Mouse (Mus musculus): ENCODE measurements around the gene Alg9.
A peak's percentile ranks its signal among the peaks of the same experiment; 100 is the strongest.

Gene Alg9

GRCm38 (mm10) chr9:50756711-50757110, 18.1 kb upstream of the Alg9 start:
- no peak for DNase-seq (ENCODE audit: low spot score)

GRCm38 (mm10) chr9:50761520-50762243, 13.1 kb upstream of the Alg9 start:
- no peak for DNase-seq (ENCODE audit: low spot score)

GRCm38 (mm10) chr9:50763331-50763730, 11.5 kb upstream of the Alg9 start:
- DNase-seq (ENCODE audit: low spot score) = peak; percentile 61

GRCm38 (mm10) chr9:50767531-50768106, 7.2 kb upstream of the Alg9 start:
- DNase-seq (ENCODE audit: low spot score) = no peak

- DNase-seq (ENCODE audit: low spot score) = peak; percentile 98
These were observed 6.5 kb upstream of the Alg9 start, which contains the start of gene Fdxacb1 for GRCm38 (mm10) chr9:50768107-50769002. Fdxacb1 (plus strand) TSS chr9:50768236.

GRCm38 (mm10) chr9:50770011-50770410, 4.8 kb upstream of the Alg9 start:
- no peak for DNase-seq (ENCODE audit: low spot score)

- no peak for DNase-seq (ENCODE audit: low spot score)
These were observed 775 bp upstream of the Alg9 start for GRCm38 (mm10) chr9:50774026-50774462.

GRCm38 (mm10) chr9:50775662-50776126, 875 bp downstream of the Alg9 start:
- peak; percentile 49 for DNase-seq (ENCODE audit: low spot score)

- DNase-seq (ENCODE audit: low spot score) = no peak
These were observed 1.4 kb downstream of the Alg9 start for GRCm38 (mm10) chr9:50776162-50776760.

- DNase-seq (ENCODE audit: low spot score) = peak; percentile 67
These were observed 7.3 kb downstream of the Alg9 start for GRCm38 (mm10) chr9:50782155-50782554.

GRCm38 (mm10) chr9:50795266-50795665, 20.4 kb downstream of the Alg9 start:
- no peak for DNase-seq (ENCODE audit: low spot score)

- DNase-seq (ENCODE audit: low spot score) = no peak
These were observed 22.0 kb downstream of the Alg9 start for GRCm38 (mm10) chr9:50796776-50797175.

GRCm38 (mm10) chr9:50797641-50798040, 22.8 kb downstream of the Alg9 start:
- no peak for DNase-seq (ENCODE audit: low spot score)

- no peak for DNase-seq (ENCODE audit: low spot score)
These were observed 23.5 kb downstream of the Alg9 start for GRCm38 (mm10) chr9:50798368-50798767.

- DNase-seq (ENCODE audit: low spot score) = peak; percentile 82
These were observed 26.2 kb downstream of the Alg9 start for GRCm38 (mm10) chr9:50800985-50801384.

GRCm38 (mm10) chr9:50803055-50803671, 28.3 kb downstream of the Alg9 start:
- no peak for DNase-seq (ENCODE audit: low spot score)

GRCm38 (mm10) chr9:50808471-50808870, 33.7 kb downstream of the Alg9 start:
- DNase-seq (ENCODE audit: low spot score) = no peak

- DNase-seq (ENCODE audit: low spot score) = no peak
These were observed 34.3 kb downstream of the Alg9 start for GRCm38 (mm10) chr9:50809146-50809545.

GRCm38 (mm10) chr9:50811187-50811586, 36.4 kb downstream of the Alg9 start:
- DNase-seq (ENCODE audit: low spot score) = no peak

GRCm38 (mm10) chr9:50811746-50812145, 36.9 kb downstream of the Alg9 start:
- no peak for DNase-seq (ENCODE audit: low spot score)

GRCm38 (mm10) chr9:50813796-50814195, 39.0 kb downstream of the Alg9 start:
- DNase-seq (ENCODE audit: low spot score) = no peak

GRCm38 (mm10) chr9:50815666-50816065, 40.8 kb downstream of the Alg9 start:
- DNase-seq (ENCODE audit: low spot score) = no peak

All from embryo, embryonic 10 days (tissue).